Mouse (Mus musculus) cortical plate, adult 2 months (tissue): ENCODE measurements around the gene Gm44596.

Experiments used
- CTCF ChIP-seq: fragments of 200-500 bp; IDR thresholded peaks from 2 replicates; pipeline ENCODE4 v1.5.1; 2011; ENCODE audit warnings: mild to moderate bottlenecking, control low read depth, low read length; ENCODE audit not compliant: insufficient read depth; ENCODE audit errors: extremely low read depth
- POLR2A ChIP-seq: fragments of 200-500 bp; IDR thresholded peaks from 2 replicates; pipeline ENCODE4 v1.6.1; 2011; ENCODE audit warnings: mild to moderate bottlenecking, low read length, control low read depth; ENCODE audit not compliant: insufficient read depth; ENCODE audit errors: extremely low read depth

GRCm38 (mm10) chr6:128447063-128447462, 71.8 kb downstream of the Gm44596 start:
- TF ChIP-seq CTCF (no peak), POLR2A (no peak)
